In the genomic region with DNA sequence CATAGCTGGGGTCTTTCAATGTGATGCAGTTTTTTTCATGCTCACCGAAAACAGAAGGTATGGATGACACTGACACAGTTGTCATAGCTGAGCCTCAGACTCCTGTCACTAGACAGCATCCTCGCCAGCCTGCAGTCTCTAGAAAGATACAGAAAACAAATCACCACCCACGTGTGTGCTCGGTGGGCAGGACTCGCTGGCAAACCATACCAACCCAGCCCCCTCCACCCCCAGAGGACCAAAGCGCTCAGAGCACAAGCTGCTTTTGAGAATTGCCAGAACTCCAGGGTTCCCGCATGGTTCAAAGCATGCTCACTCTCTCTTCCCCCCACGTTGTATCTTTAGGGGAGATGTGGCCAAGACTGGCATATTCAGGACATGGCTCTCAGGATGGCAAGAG, we compare ENCODE assay signal across 19 mouse cellular contexts. TPM values are rescaled to one million over a fixed set of nuclear protein-coding genes. Genes with fewer than 3 reads are reported as not detected.
DNase-seq lines count a peak whose midpoint lies in the region; ATAC-seq and TF ChIP-seq lines count a peak whose summit lies in the region.
"Had no signal": no experiment of that assay in that cellular context is flagged by ENCODE, and none has a peak within 500 bp of the region (broad histone marks: within the 10 kb centered on the region; RNA-seq: fewer than 3 reads in every experiment).

No protein-coding gene starts in this region.

- WGBS in forebrain, embryonic 16.5 days, result 50% methylated on average over 8 of the region's 8 CpGs
- WGBS in forebrain, embryonic 10.5 days, result 71% methylated on average over 8 of the region's 8 CpGs
- 33% methylated on average over 8 of the region's 8 CpGs for WGBS in hindbrain, postnatal 0 days
- WGBS in hindbrain, embryonic 11.5 days, result 66% methylated on average over 8 of the region's 8 CpGs
- WGBS in embryonic facial prominence, embryonic 10.5 days, result 70% methylated on average over 8 of the region's 8 CpGs
- WGBS in hindbrain, embryonic 10.5 days, result 73% methylated on average over 8 of the region's 8 CpGs

- no peak overlapping the region for H3K9ac ChIP-seq in forebrain, embryonic 16.5 days (replicated peaks; ENCODE audit: low read depth, low read length)
- no peak overlapping the region for H3K9ac ChIP-seq in hindbrain, postnatal 0 days (replicated peaks; ENCODE audit: low read length)
- no peak overlapping the region for H3K9ac ChIP-seq in hindbrain, embryonic 11.5 days (ENCODE audit: low read depth, low read length)
- H3K9ac ChIP-seq: hindbrain, embryonic 15.5 days; midbrain, embryonic 15.5 days; neural tube, embryonic 12.5 days had no signal

- no peak for TF ChIP-seq CTCF in hindbrain, postnatal 0 days (IDR thresholded peaks at IDR 0.05; ENCODE audit: low read depth)

- no peak for DNase-seq in forebrain, embryonic 10.5 days (ENCODE audit: extremely low spot score, low spot score)
- peak; percentile 50 for DNase-seq in hindbrain, postnatal 0 days (ENCODE audit: low spot score)
- no peak for DNase-seq in hindbrain, embryonic 11.5 days (ENCODE audit: low spot score)
- peak; percentile 65 to 84 for DNase-seq in layer of hippocampus, postnatal 14 days (ENCODE audit: low spot score in 2 of 2)
- DNase-seq in right cerebral cortex, postnatal 14 days, result peak; percentile 43
- DNase-seq in embryonic facial prominence, embryonic 10.5 days (ENCODE audit: low spot score), result no peak
- no peak for DNase-seq in hindbrain, embryonic 10.5 days (ENCODE audit: low spot score)
- DNase-seq: adrenal gland, postnatal 36 days; cerebellum, adult 11-12 months; kidney, adult 8-10 months; thymus, postnatal 25 days had no signal

- H3K36me3 ChIP-seq in forebrain, embryonic 16.5 days (ENCODE audit: control insufficient read depth, insufficient read depth), result no peaks in the 10 kb centered on the region
- H3K36me3 ChIP-seq in forebrain, embryonic 10.5 days (replicated peaks), result no peaks in the 10 kb centered on the region
- H3K36me3 ChIP-seq in hindbrain, postnatal 0 days (ENCODE audit: insufficient read depth, low read length), result no peaks in the 10 kb centered on the region
- H3K36me3 ChIP-seq in hindbrain, embryonic 11.5 days (ENCODE audit: control insufficient read depth, insufficient read depth, low read length), result no peaks in the 10 kb centered on the region
- no peaks in the 10 kb centered on the region for H3K36me3 ChIP-seq in embryonic facial prominence, embryonic 10.5 days (replicated peaks)
- no peaks in the 10 kb centered on the region for H3K36me3 ChIP-seq in hindbrain, embryonic 10.5 days
- H3K36me3 ChIP-seq: hindbrain, embryonic 15.5 days; midbrain, embryonic 15.5 days; neural tube, embryonic 12.5 days had no signal

- H3K9me3 ChIP-seq in forebrain, embryonic 16.5 days (ENCODE audit: control insufficient read depth, low read length), result no peaks in the 10 kb centered on the region
- H3K9me3 ChIP-seq in forebrain, embryonic 10.5 days, result no peaks in the 10 kb centered on the region
- no peaks in the 10 kb centered on the region for H3K9me3 ChIP-seq in hindbrain, postnatal 0 days (ENCODE audit: low read length)
- no peaks in the 10 kb centered on the region for H3K9me3 ChIP-seq in hindbrain, embryonic 11.5 days (ENCODE audit: control insufficient read depth, low read length)
- H3K9me3 ChIP-seq in embryonic facial prominence, embryonic 10.5 days, result no peaks in the 10 kb centered on the region
- 0 out of 2 replicates have a peak, but pooled peaks cover 3% of the 10 kb centered on the region for H3K9me3 ChIP-seq in hindbrain, embryonic 10.5 days
- H3K9me3 ChIP-seq: hindbrain, embryonic 15.5 days; midbrain, embryonic 15.5 days had no signal

- H3K4me3 ChIP-seq in forebrain, embryonic 16.5 days (replicated peaks; ENCODE audit: low read length), result no peak overlapping the region
- H3K4me3 ChIP-seq in forebrain, embryonic 10.5 days, result no peak overlapping the region
- no peak overlapping the region for H3K4me3 ChIP-seq in hindbrain, postnatal 0 days (ENCODE audit: low read length)
- H3K4me3 ChIP-seq in hindbrain, embryonic 11.5 days (ENCODE audit: low read depth, low read length), result no peak overlapping the region
- no peak overlapping the region for H3K4me3 ChIP-seq in embryonic facial prominence, embryonic 10.5 days
- H3K4me3 ChIP-seq in hindbrain, embryonic 10.5 days, result no peak overlapping the region
- H3K4me3 ChIP-seq: hindbrain, embryonic 15.5 days; midbrain, embryonic 15.5 days; neural tube, embryonic 12.5 days had no signal

- H3K4me2 ChIP-seq in forebrain, embryonic 16.5 days (ENCODE audit: low read length), result no peak overlapping the region
- no peak overlapping the region for H3K4me2 ChIP-seq in hindbrain, postnatal 0 days (ENCODE audit: low read depth, low read length)
- H3K4me2 ChIP-seq in hindbrain, embryonic 11.5 days (replicated peaks; ENCODE audit: low read depth, low read length), result no peak overlapping the region
- H3K4me2 ChIP-seq: hindbrain, embryonic 15.5 days; midbrain, embryonic 15.5 days; neural tube, embryonic 12.5 days had no signal

- 0 out of 2 replicates have a peak, but pooled peaks cover 2% of the 10 kb centered on the region for H3K27me3 ChIP-seq in forebrain, embryonic 16.5 days (replicated peaks; ENCODE audit: control insufficient read depth, insufficient read depth, low read length)
- peaks cover 40% of the 10 kb centered on the region for H3K27me3 ChIP-seq in forebrain, embryonic 10.5 days (ENCODE audit: poor library complexity, severe bottlenecking)
- H3K27me3 ChIP-seq in hindbrain, postnatal 0 days (ENCODE audit: insufficient read depth, low read length), result no peaks in the 10 kb centered on the region
- H3K27me3 ChIP-seq in hindbrain, embryonic 11.5 days (ENCODE audit: control insufficient read depth, insufficient read depth, low read length), result peaks cover 5% of the 10 kb centered on the region
- H3K27me3 ChIP-seq in embryonic facial prominence, embryonic 10.5 days (replicated peaks; ENCODE audit: low read depth, poor library complexity, severe bottlenecking), result peaks cover 32% of the 10 kb centered on the region
- peaks cover 45% of the 10 kb centered on the region for H3K27me3 ChIP-seq in hindbrain, embryonic 10.5 days (ENCODE audit: insufficient read depth, poor library complexity, severe bottlenecking)
- H3K27me3 ChIP-seq: hindbrain, embryonic 15.5 days; midbrain, embryonic 15.5 days had no signal

- peak overlapping the region; percentile 39; the same call in 1 of the 2 replicates for H3K27ac ChIP-seq in forebrain, embryonic 16.5 days (ENCODE audit: low read length)
- H3K27ac ChIP-seq in forebrain, embryonic 10.5 days, result no peak overlapping the region
- no peak overlapping the region for H3K27ac ChIP-seq in hindbrain, postnatal 0 days
- no peak overlapping the region for H3K27ac ChIP-seq in hindbrain, embryonic 11.5 days (ENCODE audit: low read depth, low read length)
- H3K27ac ChIP-seq in embryonic facial prominence, embryonic 10.5 days (replicated peaks), result no peak overlapping the region
- no peak overlapping the region for H3K27ac ChIP-seq in hindbrain, embryonic 10.5 days
- H3K27ac ChIP-seq: hindbrain, embryonic 15.5 days; midbrain, embryonic 15.5 days; neural tube, embryonic 12.5 days had no signal

- ATAC-seq in forebrain, embryonic 16.5 days, result no peak
- ATAC-seq in hindbrain, postnatal 0 days, result no peak
- no peak for ATAC-seq in hindbrain, embryonic 11.5 days (ENCODE audit: low FRiP score)
- ATAC-seq: midbrain, embryonic 15.5 days had no signal

- H3K4me1 ChIP-seq in forebrain, embryonic 16.5 days (replicated peaks; ENCODE audit: control insufficient read depth, insufficient read depth, low read length), result peaks cover 19% of the 10 kb centered on the region
- H3K4me1 ChIP-seq in forebrain, embryonic 10.5 days, result peaks cover 27% of the 10 kb centered on the region
- H3K4me1 ChIP-seq in hindbrain, postnatal 0 days (ENCODE audit: insufficient read depth, low read length), result peaks cover 14% of the 10 kb centered on the region
- 0 out of 2 replicates have a peak, but pooled peaks cover under 1% of the 10 kb centered on the region for H3K4me1 ChIP-seq in hindbrain, embryonic 11.5 days (replicated peaks; ENCODE audit: control insufficient read depth, insufficient read depth, low read length)
- H3K4me1 ChIP-seq in embryonic facial prominence, embryonic 10.5 days, result peaks cover 29% of the 10 kb centered on the region
- peaks cover 30% of the 10 kb centered on the region for H3K4me1 ChIP-seq in hindbrain, embryonic 10.5 days (replicated peaks)

RNA-seq across cellular contexts. Expression of gene Grk3, which starts 2.6 kb away (rescaled TPM):
- 16.3 and 25.1 TPM in 2 replicates for polyA plus RNA-seq in forebrain, embryonic 16.5 days (2015; fragmentation: Nextera tagmentation; extraction: Ambion mirVana)
- polyA plus RNA-seq in forebrain, embryonic 10.5 days (2016; fragmentation: Nextera tagmentation; extraction: Ambion mirVana), result 5.2 and 5.3 TPM in 2 replicates
- total RNA-seq in hindbrain, postnatal 0 days (2014; rRNA removed), result 59.5 and 67.6 TPM in 2 replicates
- polyA plus RNA-seq in hindbrain, postnatal 0 days (2015; fragmentation: Nextera tagmentation; extraction: Ambion mirVana), result 22.4 and 23.1 TPM in 2 replicates
- 4.4 and 5.6 TPM in 2 replicates for polyA plus RNA-seq in hindbrain, embryonic 11.5 days (2014; fragmentation: Nextera tagmentation; extraction: Ambion mirVana)
- 10 to 100 TPM; 57.3 to 76.8 TPM for total RNA-seq in layer of hippocampus, postnatal 14 days (2021)
- polyA plus RNA-seq in embryonic facial prominence, embryonic 10.5 days (2016; fragmentation: Nextera tagmentation; extraction: Ambion mirVana), result 5.9 and 6.0 TPM in 2 replicates
- 6.0 and 6.6 TPM in 2 replicates for polyA plus RNA-seq in hindbrain, embryonic 10.5 days (2016; fragmentation: Nextera tagmentation; extraction: Ambion mirVana)

RNA-seq across cellular contexts. Expression of gene Crybb2, which starts 51.7 kb away (rescaled TPM):
- not detected in 2 replicates for polyA plus RNA-seq in forebrain, embryonic 16.5 days (2015; fragmentation: Nextera tagmentation; extraction: Ambion mirVana)
- polyA plus RNA-seq in forebrain, embryonic 10.5 days (2016; fragmentation: Nextera tagmentation; extraction: Ambion mirVana), result not detected in 2 replicates
- total RNA-seq in hindbrain, postnatal 0 days (2014; rRNA removed), result not detected in 2 replicates
- polyA plus RNA-seq in hindbrain, postnatal 0 days (2015; fragmentation: Nextera tagmentation; extraction: Ambion mirVana), result not detected in 2 replicates
- not detected in 2 replicates for polyA plus RNA-seq in hindbrain, embryonic 11.5 days (2014; fragmentation: Nextera tagmentation; extraction: Ambion mirVana)
- total RNA-seq in layer of hippocampus, postnatal 14 days (2021), result not detected
- not detected in 2 replicates for polyA plus RNA-seq in embryonic facial prominence, embryonic 10.5 days (2016; fragmentation: Nextera tagmentation; extraction: Ambion mirVana)
- not detected in 2 replicates for polyA plus RNA-seq in hindbrain, embryonic 10.5 days (2016; fragmentation: Nextera tagmentation; extraction: Ambion mirVana)
- total RNA-seq: adrenal gland, postnatal 36 days; gastrocnemius, adult 8-10 months had no signal
- polyA plus RNA-seq: cortical plate, adult 2 months; hindbrain, embryonic 15.5 days; limb, embryonic 11.5 days; liver, embryonic 16.5 days; midbrain, embryonic 15.5 days; neural tube, embryonic 12.5 days had no signal

Comparison
In these comparisons a context has a peak if more than half of its experiments do, and no peak if none do; other contexts are left out.
1. DNase-seq: peak in hindbrain, postnatal 0 days (single experiment), layer of hippocampus, postnatal 14 days (2 of 2) and right cerebral cortex, postnatal 14 days (single experiment); none in forebrain, embryonic 10.5 days (single experiment), hindbrain, embryonic 11.5 days (single experiment), embryonic facial prominence, embryonic 10.5 days (single experiment) and hindbrain, embryonic 10.5 days (single experiment).